Mouse (Mus musculus): ENCODE results near the gene Stac2. TPM values are rescaled to one million over a fixed set of nuclear protein-coding genes. Genes with fewer than 3 reads are reported as not detected.
A peak's percentile ranks its signal among the peaks of the same experiment; 100 is the strongest.

Gene Stac2
- polyA plus RNA-seq, 1 experiment from 2014 or later: 0.67 TPM

GRCm38 (mm10) chr11:98019883-98020610 lies 33.2 kb downstream of the Stac2 start:
- H3K4me3 ChIP-seq: 0 out of 2 replicates have a peak overlapping the region, but pooled peaks have one; percentile 12
- no peaks in the 10 kb centered on the region for H3K9me3 ChIP-seq
- 33% methylated on average over 8 of the region's 8 CpGs for WGBS
- peak overlapping the region; percentile 39 for H3K9ac ChIP-seq
- H3K27me3 ChIP-seq: no peaks in the 10 kb centered on the region
- 0 out of 2 replicates have a peak overlapping the region, but pooled peaks have one; percentile 30 for H3K27ac ChIP-seq
- peaks cover 30% of the 10 kb centered on the region for H3K36me3 ChIP-seq
- peaks cover 43% of the 10 kb centered on the region for H3K4me1 ChIP-seq
- H3K4me2 ChIP-seq (replicated peaks): peak overlapping the region; percentile 85
- no peak for ATAC-seq (ENCODE audit: insufficient number of reproducible peaks, insufficient read depth, low FRiP score, low TSS enrichment)

- WGBS: 32% methylated on average over 10 of the region's 10 CpGs
- Histone ChIP-seq H3K4me3 (0 out of 2 replicates have a peak overlapping the region, but pooled peaks have one; percentile 7), H3K27me3 (no peaks in the 10 kb centered on the region), H3K9me3 (no peaks in the 10 kb centered on the region), H3K4me1 (peaks cover 43% of the 10 kb centered on the region), H3K36me3 (peaks cover 37% of the 10 kb centered on the region), H3K4me2 (replicated peaks) (peak overlapping the region; percentile 85; the same call in 1 of the 2 replicates), H3K27ac (peak overlapping the region; percentile 24; the same call in 1 of the 2 replicates), H3K9ac (peak overlapping the region; percentile 39; the same call in 1 of the 2 replicates)
- ATAC-seq (ENCODE audit: insufficient number of reproducible peaks, insufficient read depth, low FRiP score, low TSS enrichment): no peak
These were observed 34.2 kb downstream of the Stac2 start for GRCm38 (mm10) chr11:98018858-98019641.

GRCm38 (mm10) chr11:98018222-98018621 lies 35.0 kb downstream of the Stac2 start:
- WGBS: 50% methylated on average over 6 of the region's 6 CpGs
- ATAC-seq (ENCODE audit: insufficient number of reproducible peaks, insufficient read depth, low FRiP score, low TSS enrichment): no peak
- no peak overlapping the region for H3K4me3 ChIP-seq
- H3K27me3 ChIP-seq: no peaks in the 10 kb centered on the region
- H3K9me3 ChIP-seq: no peaks in the 10 kb centered on the region
- no peak overlapping the region for H3K27ac ChIP-seq
- H3K36me3 ChIP-seq: peaks cover 41% of the 10 kb centered on the region
- H3K4me1 ChIP-seq: peaks cover 41% of the 10 kb centered on the region
- no peak overlapping the region for H3K4me2 ChIP-seq (replicated peaks)
- no peak overlapping the region for H3K9ac ChIP-seq

- H3K4me1 ChIP-seq: peaks cover 37% of the 10 kb centered on the region
- H3K36me3 ChIP-seq: peaks cover 47% of the 10 kb centered on the region
- H3K9me3 ChIP-seq: no peaks in the 10 kb centered on the region
- peak overlapping the region; percentile 15; the same call in 1 of the 2 replicates for H3K9ac ChIP-seq
- H3K4me3 ChIP-seq: no peak overlapping the region
- no peaks in the 10 kb centered on the region for H3K27me3 ChIP-seq
- no peak overlapping the region for H3K4me2 ChIP-seq (replicated peaks)
- 61% methylated on average over 4 of the region's 4 CpGs for WGBS
- H3K27ac ChIP-seq: no peak overlapping the region
- ATAC-seq (ENCODE audit: insufficient number of reproducible peaks, insufficient read depth, low FRiP score, low TSS enrichment): no peak
These were observed 36.4 kb downstream of the Stac2 start for GRCm38 (mm10) chr11:98016824-98017223.

GRCm38 (mm10) chr11:98016177-98016576 lies 37.1 kb downstream of the Stac2 start:
- ATAC-seq (ENCODE audit: insufficient number of reproducible peaks, insufficient read depth, low FRiP score, low TSS enrichment): no peak
- Histone ChIP-seq H3K4me1 (peaks cover 31% of the 10 kb centered on the region), H3K9ac (no peak overlapping the region), H3K36me3 (peaks cover 52% of the 10 kb centered on the region), H3K9me3 (no peaks in the 10 kb centered on the region), H3K4me3 (no peak overlapping the region), H3K27me3 (no peaks in the 10 kb centered on the region), H3K27ac (no peak overlapping the region), H3K4me2 (replicated peaks) (no peak overlapping the region)
- WGBS: 92% methylated on average over 5 of the region's 5 CpGs

GRCm38 (mm10) chr11:98012831-98013230 lies 40.4 kb downstream of the Stac2 start:
- no peaks in the 10 kb centered on the region for H3K4me1 ChIP-seq
- ATAC-seq (ENCODE audit: insufficient number of reproducible peaks, insufficient read depth, low FRiP score, low TSS enrichment): no peak
- H3K4me3 ChIP-seq: no peak overlapping the region
- no peak overlapping the region for H3K9ac ChIP-seq
- no peak overlapping the region for H3K4me2 ChIP-seq (replicated peaks)
- H3K27ac ChIP-seq: no peak overlapping the region
- no peaks in the 10 kb centered on the region for H3K27me3 ChIP-seq
- WGBS: 85% methylated on average over 10 of the region's 10 CpGs
- H3K9me3 ChIP-seq: no peaks in the 10 kb centered on the region
- peaks cover 76% of the 10 kb centered on the region for H3K36me3 ChIP-seq

- 56% methylated on average over 9 of the region's 9 CpGs for WGBS
- ATAC-seq (ENCODE audit: insufficient number of reproducible peaks, insufficient read depth, low FRiP score, low TSS enrichment): no peak
- Histone ChIP-seq H3K4me3 (no peak overlapping the region), H3K27me3 (no peaks in the 10 kb centered on the region), H3K4me1 (no peaks in the 10 kb centered on the region), H3K9ac (no peak overlapping the region), H3K27ac (no peak overlapping the region), H3K4me2 (replicated peaks) (no peak overlapping the region), H3K36me3 (peaks cover 77% of the 10 kb centered on the region), H3K9me3 (no peaks in the 10 kb centered on the region)
These were observed 41.5 kb downstream of the Stac2 start for GRCm38 (mm10) chr11:98011716-98012115.

GRCm38 (mm10) chr11:98008087-98008486 lies 45.2 kb downstream of the Stac2 start:
- Histone ChIP-seq H3K36me3 (peaks cover 70% of the 10 kb centered on the region), H3K4me2 (replicated peaks) (no peak overlapping the region), H3K4me1 (peaks cover 12% of the 10 kb centered on the region), H3K9ac (no peak overlapping the region), H3K4me3 (no peak overlapping the region), H3K9me3 (no peaks in the 10 kb centered on the region), H3K27me3 (peaks cover 3% of the 10 kb centered on the region; the same call in 1 of the 2 replicates), H3K27ac (no peak overlapping the region)
- 79% methylated on average over 11 of the region's 11 CpGs for WGBS
- no peak for ATAC-seq (ENCODE audit: insufficient number of reproducible peaks, insufficient read depth, low FRiP score, low TSS enrichment)

GRCm38 (mm10) chr11:98005686-98006085 lies 47.6 kb downstream of the Stac2 start:
- no peak for ATAC-seq (ENCODE audit: insufficient number of reproducible peaks, insufficient read depth, low FRiP score, low TSS enrichment)
- Histone ChIP-seq H3K4me3 (no peak overlapping the region), H3K36me3 (peaks cover 55% of the 10 kb centered on the region), H3K4me2 (replicated peaks) (no peak overlapping the region), H3K27me3 (peaks cover 19% of the 10 kb centered on the region), H3K9me3 (no peaks in the 10 kb centered on the region), H3K4me1 (peaks cover 33% of the 10 kb centered on the region), H3K27ac (no peak overlapping the region), H3K9ac (no peak overlapping the region)
- WGBS: 78% methylated on average over 10 of the region's 10 CpGs

GRCm38 (mm10) chr11:98005076-98005475 lies 48.2 kb downstream of the Stac2 start:
- peaks cover 34% of the 10 kb centered on the region for H3K4me1 ChIP-seq
- peaks cover 19% of the 10 kb centered on the region for H3K27me3 ChIP-seq
- ATAC-seq (ENCODE audit: insufficient number of reproducible peaks, insufficient read depth, low FRiP score, low TSS enrichment): no peak
- H3K27ac ChIP-seq: no peak overlapping the region
- 44% methylated on average over 13 of the region's 13 CpGs for WGBS
- no peak overlapping the region for H3K9ac ChIP-seq
- H3K9me3 ChIP-seq: no peaks in the 10 kb centered on the region
- H3K36me3 ChIP-seq: peaks cover 49% of the 10 kb centered on the region
- H3K4me3 ChIP-seq: no peak overlapping the region
- no peak overlapping the region for H3K4me2 ChIP-seq (replicated peaks)

- H3K4me3 ChIP-seq: no peak overlapping the region
- no peak for ATAC-seq (ENCODE audit: insufficient number of reproducible peaks, insufficient read depth, low FRiP score, low TSS enrichment)
- no peak overlapping the region for H3K9ac ChIP-seq
- 72% methylated on average over 8 of the region's 8 CpGs for WGBS
- H3K4me2 ChIP-seq (replicated peaks): no peak overlapping the region
- H3K36me3 ChIP-seq: peaks cover 40% of the 10 kb centered on the region
- H3K27me3 ChIP-seq: peaks cover 19% of the 10 kb centered on the region
- 0 out of 2 replicates have a peak overlapping the region, but pooled peaks have one; percentile 11 for H3K27ac ChIP-seq
- H3K4me1 ChIP-seq: peaks cover 34% of the 10 kb centered on the region
- no peaks in the 10 kb centered on the region for H3K9me3 ChIP-seq
These were observed 49.1 kb downstream of the Stac2 start for GRCm38 (mm10) chr11:98004161-98004560.

Measured in embryonic facial prominence, embryonic 12.5 days (tissue).